Mouse (Mus musculus) myocyte (in vitro differentiated cells): ENCODE data around the gene E030018B13Rik. TPM values are rescaled to one million over a fixed set of nuclear protein-coding genes. Genes with fewer than 3 reads are reported as not detected.

ENCODE experiments used
- H3K27me3 ChIP-seq: one replicate; pipeline ENCODE4 v1.6.1; 2011; ENCODE audit not compliant: control insufficient read depth, insufficient read depth, insufficient read length
- H3K36me3 ChIP-seq: one replicate; pipeline ENCODE4 v1.6.1; 2011; ENCODE audit not compliant: control insufficient read depth, insufficient read depth
- H3K4me2 ChIP-seq: one replicate; pipeline ENCODE4 v1.6.1; 2011; ENCODE audit warnings: low read depth, control low read depth
- H3K4me3 ChIP-seq: one replicate; pipeline ENCODE4 v1.5.1; 2011; ENCODE audit warnings: mild to moderate bottlenecking, control low read depth, moderate library complexity
- H3K79me2 ChIP-seq: one replicate; pipeline ENCODE4 v1.6.1; 2011; ENCODE audit not compliant: control insufficient read depth, insufficient read depth
- H3ac ChIP-seq: one replicate; pipeline ENCODE4 v1.6.1; 2011; ENCODE audit not compliant: control insufficient read depth, insufficient read length
- CEBPB ChIP-seq: IDR thresholded peaks from 2 replicates; pipeline ENCODE4 v1.6.1; 2011; ENCODE audit warnings: mild to moderate bottlenecking, moderate library complexity; ENCODE audit not compliant: poor library complexity, insufficient read depth, severe bottlenecking
- E2F4 ChIP-seq: IDR thresholded peaks from one replicate; pipeline ENCODE4 v1.6.1; 2011; ENCODE audit warnings: mild to moderate bottlenecking, control low read depth, moderate library complexity; ENCODE audit not compliant: insufficient read depth
- MAX ChIP-seq: IDR thresholded peaks from one replicate; pipeline ENCODE4 v1.6.1; 2011; ENCODE audit warnings: low read depth, mild to moderate bottlenecking, control low read depth
- MYOD1 ChIP-seq, 3 experiments: IDR thresholded peaks; one replicate each; pipeline ENCODE4 v1.6.1; 2011; ENCODE audit warnings: control low read depth in 2 of 3, low read depth in 2 of 3, mild to moderate bottlenecking in 2 of 3, moderate library complexity in 1 of 3; ENCODE audit not compliant: insufficient read length in 2 of 3, control insufficient read depth in 1 of 3
- MYOG ChIP-seq, 3 experiments: IDR thresholded peaks; one replicate each; pipeline ENCODE4 v1.6.1; 2011; ENCODE audit warnings: control low read depth in 2 of 3, low read depth in 2 of 3, mild to moderate bottlenecking in 2 of 3; ENCODE audit not compliant: insufficient read length in 2 of 3, control insufficient read depth in 1 of 3, insufficient read depth in 1 of 3
- POLR2A ChIP-seq: IDR thresholded peaks from one replicate; pipeline ENCODE4 v1.6.1; 2011; ENCODE audit warnings: low read depth, mild to moderate bottlenecking, control low read depth, moderate library complexity; ENCODE audit not compliant: insufficient read length
- POLR2AphosphoS2 ChIP-seq: IDR thresholded peaks from one replicate; pipeline ENCODE4 v1.6.1; 2011; ENCODE audit warnings: low read depth, control low read depth; ENCODE audit not compliant: insufficient read length
- REST ChIP-seq: IDR thresholded peaks from one replicate; pipeline ENCODE4 v1.6.1; 2011; ENCODE audit warnings: mild to moderate bottlenecking, control low read depth, moderate library complexity; ENCODE audit not compliant: insufficient read depth, insufficient read length
- SRF ChIP-seq: IDR thresholded peaks from one replicate; pipeline ENCODE4 v1.6.1; 2011; ENCODE audit warnings: low read depth; ENCODE audit not compliant: control insufficient read depth, insufficient read length
- TCF12 ChIP-seq: IDR thresholded peaks from one replicate; pipeline ENCODE4 v1.6.1; 2011; ENCODE audit warnings: mild to moderate bottlenecking, control low read depth; ENCODE audit not compliant: poor library complexity, insufficient read depth, severe bottlenecking
- TCF3 ChIP-seq: IDR thresholded peaks from one replicate; pipeline ENCODE4 v1.6.1; 2011; ENCODE audit warnings: low read depth, control low read depth; ENCODE audit not compliant: insufficient read length
- USF1 ChIP-seq: IDR thresholded peaks from one replicate; pipeline ENCODE4 v1.6.1; 2011; ENCODE audit warnings: low read depth, mild to moderate bottlenecking, control low read depth, moderate library complexity
- polyA plus RNA-seq: library from polyadenylated mRNA; unstranded; fragments of >200 nt; fragmentation: generic; extraction: Trizol; gene quantifications from one replicate; pipeline ENCODE4 v1.2.1, GENCODE M21; 2012; ENCODE audit warnings: missing spikeins

Gene E030018B13Rik
- polyA plus RNA-seq, 1 experiment: 0.17 TPM

GRCm38 (mm10) chr7:63927121-63927520 is 10.5 kb downstream of the E030018B13Rik start:
- no peak overlapping the region for H3K4me3 ChIP-seq
- peaks cover 90% of the 10 kb centered on the region for H3K79me2 ChIP-seq
- H3K27me3 ChIP-seq: no peaks in the 10 kb centered on the region
- TF ChIP-seq POLR2AphosphoS2 (peak; percentile 13), TCF3 (no peak)
- H3ac ChIP-seq: no peak overlapping the region
- H3K36me3 ChIP-seq: no peaks in the 10 kb centered on the region
- no peak overlapping the region for H3K4me2 ChIP-seq

GRCm38 (mm10) chr7:63929080-63929479 is 12.4 kb downstream of the E030018B13Rik start:
- no peaks in the 10 kb centered on the region for H3K27me3 ChIP-seq
- H3ac ChIP-seq: no peak overlapping the region
- TF ChIP-seq SRF: no peak
- no peaks in the 10 kb centered on the region for H3K36me3 ChIP-seq
- H3K79me2 ChIP-seq: peaks cover 90% of the 10 kb centered on the region
- H3K4me2 ChIP-seq: no peak overlapping the region
- no peak overlapping the region for H3K4me3 ChIP-seq

- H3K4me3 ChIP-seq: no peak overlapping the region
- H3K79me2 ChIP-seq: peaks cover 95% of the 10 kb centered on the region
- H3ac ChIP-seq: no peak overlapping the region
- TF ChIP-seq MYOD1 (IDR thresholded peaks at IDR 0.05; ENCODE audit: control insufficient read depth in 1 of 3, insufficient read length in 2 of 3, low read depth in 2 of 3) (no peak), CEBPB (no peak), POLR2A (no peak), POLR2AphosphoS2 (no peak), TCF12 (no peak), USF1 (no peak), REST (no peak), MYOG (IDR thresholded peaks at IDR 0.05; ENCODE audit: control insufficient read depth in 1 of 3, insufficient read depth in 1 of 3, insufficient read length in 2 of 3, low read depth in 2 of 3) (no peak), SRF (no peak), E2F4 (no peak), TCF3 (no peak), MAX (no peak)
- no peak overlapping the region for H3K4me2 ChIP-seq
- H3K27me3 ChIP-seq: no peaks in the 10 kb centered on the region
- no peaks in the 10 kb centered on the region for H3K36me3 ChIP-seq
These were observed 13.5 kb downstream of the E030018B13Rik start for GRCm38 (mm10) chr7:63930132-63930531.

DNA sequence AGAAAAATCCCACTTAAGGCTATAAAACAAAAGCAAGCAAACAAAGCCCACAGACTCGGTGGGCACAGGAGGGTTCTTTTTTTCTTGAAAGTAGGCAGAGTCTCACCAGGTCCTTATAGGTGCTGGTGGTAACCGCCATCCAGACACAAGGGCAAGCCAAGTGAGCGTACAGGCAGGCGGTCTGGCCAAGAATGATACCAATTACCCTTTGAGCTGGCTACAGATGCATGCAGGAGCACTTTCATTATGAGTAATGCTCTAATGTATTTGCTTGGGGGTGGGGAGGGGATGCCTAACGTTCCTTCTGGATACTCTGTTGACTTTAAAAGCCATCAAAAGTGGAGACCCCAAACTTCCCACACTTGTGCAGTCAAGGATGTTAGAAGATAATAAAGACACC is 14.1 kb downstream of the E030018B13Rik start:
- Histone ChIP-seq H3K79me2 (peaks cover 100% of the 10 kb centered on the region), H3K4me3 (no peak overlapping the region), H3K36me3 (no peaks in the 10 kb centered on the region), H3K27me3 (no peaks in the 10 kb centered on the region), H3ac (no peak overlapping the region), H3K4me2 (no peak overlapping the region)
- no peak for TF ChIP-seq POLR2A
- no peak for TF ChIP-seq TCF12
- TF ChIP-seq E2F4: no peak
- TF ChIP-seq TCF3: no peak
- TF ChIP-seq CEBPB: no peak
- no peak for TF ChIP-seq POLR2AphosphoS2
- no peak for TF ChIP-seq MYOD1 (IDR thresholded peaks at IDR 0.05; ENCODE audit: control insufficient read depth in 1 of 3, insufficient read length in 2 of 3, low read depth in 2 of 3)
- no peak for TF ChIP-seq REST
- TF ChIP-seq MYOG (IDR thresholded peaks at IDR 0.05; ENCODE audit: control insufficient read depth in 1 of 3, insufficient read depth in 1 of 3, insufficient read length in 2 of 3, low read depth in 2 of 3): no peak
- no peak for TF ChIP-seq SRF
- TF ChIP-seq USF1: no peak
- TF ChIP-seq MAX: no peak

- H3K4me2 ChIP-seq: no peak overlapping the region
- no peaks in the 10 kb centered on the region for H3K27me3 ChIP-seq
- TF ChIP-seq TCF12: no peak
- TF ChIP-seq USF1: no peak
- TF ChIP-seq POLR2A: no peak
- no peak for TF ChIP-seq E2F4
- TF ChIP-seq MYOG (IDR thresholded peaks at IDR 0.05; ENCODE audit: control insufficient read depth in 1 of 3, insufficient read depth in 1 of 3, insufficient read length in 2 of 3, low read depth in 2 of 3): no peak
- TF ChIP-seq POLR2AphosphoS2: no peak
- TF ChIP-seq CEBPB: no peak
- TF ChIP-seq TCF3: no peak
- no peak for TF ChIP-seq MAX
- no peak for TF ChIP-seq MYOD1 (IDR thresholded peaks at IDR 0.05; ENCODE audit: control insufficient read depth in 1 of 3, insufficient read length in 2 of 3, low read depth in 2 of 3)
- no peak for TF ChIP-seq REST
- TF ChIP-seq SRF: no peak
- no peak overlapping the region for H3K4me3 ChIP-seq
- peaks cover 95% of the 10 kb centered on the region for H3K79me2 ChIP-seq
- no peak overlapping the region for H3ac ChIP-seq
- H3K36me3 ChIP-seq: no peaks in the 10 kb centered on the region
These were observed 15.8 kb downstream of the E030018B13Rik start for GRCm38 (mm10) chr7:63932461-63932860.
